Mouse (Mus musculus) CH12.LX (cell line): ENCODE data around the gene Ap4e1.

Experiments
- CHD1 ChIP-seq: IDR thresholded peaks from 2 replicates; pipeline ENCODE4 v1.6.1; 2012; ENCODE audit warnings: low read depth, low read length, improper control_type of control experiment, inconsistent platforms
- CTCF ChIP-seq, 2 experiments: IDR thresholded peaks in 1 of 2; conservative IDR thresholded peaks in 1 of 2; 2 replicates each; pipeline ENCODE4 v1.5.1; 2011 to 2012; ENCODE audit warnings: low read depth in 2 of 2, low read length in 2 of 2, improper control_type of control experiment in 1 of 2, inconsistent platforms in 1 of 2, mild to moderate bottlenecking in 1 of 2, moderate library complexity in 1 of 2
- EP300 ChIP-seq: IDR thresholded peaks from 2 replicates; pipeline ENCODE4 v1.6.1; 2011; ENCODE audit warnings: low read length, improper control_type of control experiment
- HCFC1 ChIP-seq: IDR thresholded peaks from 2 replicates; pipeline ENCODE4 v1.6.1; 2012; ENCODE audit warnings: low read depth, mild to moderate bottlenecking, inconsistent platforms, low read length, improper control_type of control experiment
- JUN ChIP-seq: IDR thresholded peaks from 2 replicates; pipeline ENCODE4 v1.6.1; 2011; ENCODE audit warnings: low read depth, mild to moderate bottlenecking, low read length, improper control_type of control experiment, moderate library complexity; ENCODE audit not compliant: insufficient read depth
- KAT2A ChIP-seq: IDR thresholded peaks from 2 replicates; pipeline ENCODE4 v1.6.1; 2012; ENCODE audit warnings: low read length, improper control_type of control experiment, inconsistent platforms; ENCODE audit not compliant: insufficient replicate concordance
- NELFE ChIP-seq: IDR thresholded peaks from 2 replicates; pipeline ENCODE4 v1.6.1; 2011; ENCODE audit warnings: low read depth, low read length, improper control_type of control experiment
- NRF1 ChIP-seq: IDR thresholded peaks from 2 replicates; pipeline ENCODE4 v1.6.1; 2014; ENCODE audit warnings: low read depth, mild to moderate bottlenecking, inconsistent platforms, low read length, improper control_type of control experiment, moderate library complexity
- POLR2A ChIP-seq: IDR thresholded peaks from 2 replicates; pipeline ENCODE4 v1.6.1; 2011; ENCODE audit warnings: low read depth, mild to moderate bottlenecking, improper control_type of control experiment, low read length
- RCOR1 ChIP-seq: conservative IDR thresholded peaks from 2 replicates; pipeline ENCODE4 v1.6.1; 2012; ENCODE audit warnings: low read depth, mild to moderate bottlenecking, inconsistent platforms, low read length, improper control_type of control experiment
- UBTF ChIP-seq: IDR thresholded peaks from 2 replicates; pipeline ENCODE4 v1.6.1; 2012; ENCODE audit warnings: low read depth, mild to moderate bottlenecking, inconsistent platforms, low read length, improper control_type of control experiment, moderate library complexity
- USF2 ChIP-seq: conservative IDR thresholded peaks from 2 replicates; pipeline ENCODE4 v1.6.1; 2011; ENCODE audit warnings: low read depth, low read length, improper control_type of control experiment
- ZC3H11A ChIP-seq: IDR thresholded peaks from 2 replicates; pipeline ENCODE4 v1.6.1; 2012; ENCODE audit warnings: low read depth, mild to moderate bottlenecking, inconsistent platforms, low read length, improper control_type of control experiment

DNA sequence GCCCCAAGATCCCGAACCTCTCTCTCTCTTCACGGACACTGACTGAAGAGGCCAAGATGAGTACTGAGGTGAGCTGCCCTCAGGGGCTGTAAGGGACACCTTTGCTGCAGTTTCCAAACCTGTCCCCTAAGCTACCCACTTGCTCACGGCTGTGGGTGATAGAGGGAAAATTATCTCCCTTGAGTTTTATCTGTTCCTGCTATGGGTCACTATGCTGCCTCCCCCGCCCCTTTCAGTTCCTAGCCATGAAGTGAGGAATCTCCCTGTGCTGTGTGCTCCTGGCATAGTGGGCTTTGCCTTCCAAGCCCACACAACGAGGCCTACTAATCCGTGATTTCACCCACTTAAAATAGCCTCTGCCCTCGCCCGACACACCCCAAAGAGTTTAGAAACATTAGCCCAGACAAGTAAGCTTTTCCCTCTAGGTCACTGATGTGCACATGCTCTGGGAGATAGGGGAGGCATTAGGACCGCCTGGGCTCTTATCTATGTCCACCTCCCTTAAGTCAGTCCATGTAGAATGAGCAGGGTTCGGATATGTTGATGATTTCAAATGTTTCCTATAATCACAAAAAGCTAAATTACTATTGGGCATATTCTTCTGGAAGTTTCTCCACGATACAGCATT, 72.2 kb downstream of the Ap4e1 start:
- TF ChIP-seq USF2 (no peak), UBTF (no peak), ZC3H11A (no peak), CHD1 (no peak), NELFE (no peak), HCFC1 (no peak), KAT2A (no peak), NRF1 (no peak), JUN (no peak), CTCF (conservative IDR thresholded peaks at IDR 0.05 in 1 of 2, IDR thresholded peaks at IDR 0.05 in 1 of 2; ENCODE audit: low read depth in 2 of 2, low read length in 2 of 2) (no peak), POLR2A (no peak), EP300 (no peak), RCOR1 (no peak)
